Mouse (Mus musculus): Measurements from ENCODE around the gene Heyl.

DNA sequence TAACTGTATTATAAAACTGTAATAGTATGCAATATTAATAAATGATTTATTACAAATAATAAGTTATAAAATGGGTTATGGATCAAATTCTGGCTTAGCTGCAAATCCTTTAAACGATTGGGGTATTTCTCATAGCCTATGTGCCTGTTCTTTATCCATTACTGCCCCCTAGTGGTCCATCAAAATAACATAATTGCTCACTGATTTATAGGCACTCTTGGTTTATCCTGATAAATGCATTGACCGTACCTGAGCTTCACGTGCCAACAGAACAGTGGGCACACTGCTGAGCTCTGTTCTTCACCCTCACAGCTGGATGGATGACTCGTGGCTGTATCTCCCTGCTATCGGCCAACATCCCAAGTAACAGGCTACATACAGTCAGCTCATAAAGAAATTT lies 21.3 kb downstream of the Heyl start:
- TF ChIP-seq CTCF (IDR thresholded peaks at IDR 0.05; ENCODE audit: low read depth, low read length) (no peak; the same call in 1 of the 2 replicates), TAL1 (conservative IDR thresholded peaks at IDR 0.05; ENCODE audit: low read depth, low read length) (no peak), POLR2AphosphoS5 (IDR thresholded peaks at IDR 0.05; ENCODE audit: insufficient replicate concordance, low read depth, low read length) (no peak), GATA1 (IDR thresholded peaks at IDR 0.05; ENCODE audit: borderline replicate concordance, low read length) (no peak)

Data from G1E (cell line).